Mouse (Mus musculus) embryonic facial prominence, embryonic 11.5 days (tissue): ENCODE data around the gene Atl2. TPM values are rescaled to one million over a fixed set of nuclear protein-coding genes. Genes with fewer than 3 reads are reported as not detected.

Source experiments
- ATAC-seq: fragments of 200-750 bp; cut with Nextera tagmentation; replicated peaks from 2 replicates; pipeline ENCODE4 v1.8.0; 2017; ENCODE audit warnings: low read depth; ENCODE audit not compliant: insufficient number of reproducible peaks, low FRiP score, low TSS enrichment
- DNase-seq: peaks from one replicate; pipeline ENCODE4 v3.0.0-alpha.2; 2015; ENCODE audit warnings: low spot score
- H3K27ac ChIP-seq: fragments of 300-500 bp; sonication (generic); replicated peaks from 2 replicates; pipeline ENCODE4 v1.5.1; 2014; ENCODE audit warnings: mild to moderate bottlenecking, low read depth, low read length, control low read depth
- H3K27me3 ChIP-seq: fragments of 300-500 bp; sonication (generic); 2 replicates; pipeline ENCODE4 v1.6.1; 2014; ENCODE audit warnings: mild to moderate bottlenecking, low read length, moderate library complexity, mixed read lengths; ENCODE audit not compliant: control insufficient read depth, insufficient read depth
- H3K36me3 ChIP-seq: fragments of 300-500 bp; sonication (generic); replicated peaks from 2 replicates; pipeline ENCODE4 v1.6.1; 2014; ENCODE audit warnings: low read depth, mild to moderate bottlenecking, low read length, moderate library complexity, mixed read lengths; ENCODE audit not compliant: control insufficient read depth, insufficient read depth
- H3K4me1 ChIP-seq: fragments of 300-500 bp; sonication (generic); 2 replicates; pipeline ENCODE4 v1.6.1; 2014; ENCODE audit warnings: low read length, mixed read lengths; ENCODE audit not compliant: control insufficient read depth, insufficient read depth
- H3K4me2 ChIP-seq: fragments of 300-500 bp; sonication (generic); 2 replicates; pipeline ENCODE4 v1.6.1; 2014; ENCODE audit warnings: low read depth, mild to moderate bottlenecking, control low read depth, low read length, moderate library complexity
- H3K4me3 ChIP-seq: fragments of 300-500 bp; sonication (generic); 2 replicates; pipeline ENCODE4 v1.5.1; 2014; ENCODE audit warnings: low read depth, low read length, control low read depth
- H3K9ac ChIP-seq: fragments of 300-500 bp; sonication (generic); replicated peaks from 2 replicates; pipeline ENCODE4 v1.6.1; 2014; ENCODE audit warnings: mild to moderate bottlenecking, control low read depth, low read length
- H3K9me3 ChIP-seq: fragments of 300-500 bp; sonication (generic); replicated peaks from 2 replicates; pipeline ENCODE4 v1.6.1; 2016; ENCODE audit warnings: mild to moderate bottlenecking, low read length, inconsistent platforms, mixed read lengths; ENCODE audit not compliant: control insufficient read depth
- WGBS: fragments of 180-500 bp; shearing (Covaris S2); extraction: QIAGEN DNeasy Blood & Tissue Kit; methylation state at CpG from one replicate; pipeline ENCODE4 v1.1.7; 2014; 5-methylcytosine and 5-hydroxymethylcytosine counted together
- polyA plus RNA-seq: library from polyadenylated mRNA; unstranded; fragments of >200 nt; fragmentation: Nextera tagmentation; extraction: Ambion mirVana; gene quantifications from 2 replicates; pipeline ENCODE4 v1.2.1, GENCODE M21; 2014

The Atl2 gene
- polyA plus RNA-seq, 1 experiment from 2014 or later = 39.0 TPM

DNA sequence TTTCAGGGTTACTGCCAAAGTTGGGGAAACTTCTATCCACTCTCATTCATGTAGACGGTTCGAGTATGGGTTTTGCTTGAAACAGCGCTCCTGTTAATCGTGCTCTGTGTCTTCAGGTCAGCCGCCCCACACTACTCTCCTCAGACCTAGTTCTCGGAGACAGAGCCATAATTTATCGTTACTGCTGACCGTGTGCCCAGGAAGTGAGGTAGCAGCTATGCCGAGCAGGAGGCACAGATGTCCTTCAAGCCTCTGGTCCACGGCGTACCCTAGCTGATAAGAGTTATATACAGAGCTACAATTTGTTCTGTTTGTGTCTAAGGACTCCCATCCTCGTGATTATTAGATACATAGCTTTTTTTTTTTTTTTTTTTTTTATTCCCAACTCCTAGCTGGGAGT lies 13.6 kb upstream of the Atl2 start:
- no peak overlapping the region for H3K4me2 ChIP-seq
- no peak overlapping the region for H3K9ac ChIP-seq
- no peaks in the 10 kb centered on the region for H3K27me3 ChIP-seq
- H3K4me3 ChIP-seq = no peak overlapping the region
- no peaks in the 10 kb centered on the region for H3K36me3 ChIP-seq
- ATAC-seq = no peak
- DNase-seq = no peak
- H3K9me3 ChIP-seq = no peaks in the 10 kb centered on the region
- H3K4me1 ChIP-seq = no peaks in the 10 kb centered on the region
- no peak overlapping the region for H3K27ac ChIP-seq
- 90% methylated on average over 12 of the region's 12 CpGs for WGBS

GRCm38 (mm10) chr17:79907698-79908097 lies 11.8 kb upstream of the Atl2 start:
- WGBS = 68% methylated on average over 4 of the region's 4 CpGs
- Histone ChIP-seq H3K27me3 (no peaks in the 10 kb centered on the region), H3K36me3 (no peaks in the 10 kb centered on the region), H3K4me3 (no peak overlapping the region), H3K9me3 (no peaks in the 10 kb centered on the region), H3K4me1 (no peaks in the 10 kb centered on the region), H3K9ac (no peak overlapping the region), H3K4me2 (no peak overlapping the region), H3K27ac (no peak overlapping the region)
- ATAC-seq (no peak), DNase-seq (no peak)

DNA sequence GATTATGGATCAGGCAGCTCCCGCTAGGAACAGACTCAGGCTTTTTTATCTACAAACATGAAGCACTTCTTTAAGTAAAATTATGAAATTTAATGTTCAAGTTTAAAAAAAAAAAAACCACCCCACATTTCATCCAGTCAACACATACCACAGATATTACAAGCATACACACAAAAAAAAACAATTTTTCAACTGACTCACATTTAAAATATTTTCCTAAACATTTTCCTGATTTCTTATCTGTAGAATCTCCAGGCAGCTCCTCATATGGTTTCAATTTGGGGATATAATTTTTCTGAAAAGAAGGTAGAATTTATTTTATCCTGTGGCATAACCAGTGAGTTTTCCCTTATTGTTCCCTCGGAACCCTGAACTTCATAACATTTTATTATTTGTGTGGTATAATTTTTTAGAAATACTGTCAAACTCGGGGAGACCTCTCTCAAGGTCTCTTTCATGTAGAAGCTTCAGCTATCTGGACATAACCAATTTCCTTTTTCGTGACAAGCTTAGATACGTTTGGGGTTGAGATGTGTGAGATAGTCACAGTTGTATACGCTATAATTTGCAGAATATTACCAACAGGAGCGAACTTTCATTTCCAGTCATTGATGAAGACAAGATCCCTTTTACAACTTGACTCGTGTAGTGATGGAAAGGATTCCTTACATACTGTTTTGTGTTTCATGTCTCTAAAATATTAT lies 11.0 kb upstream of the Atl2 start:
- no peaks in the 10 kb centered on the region for H3K36me3 ChIP-seq
- H3K4me2 ChIP-seq = no peak overlapping the region
- no peak overlapping the region for H3K9ac ChIP-seq
- H3K4me3 ChIP-seq = no peak overlapping the region
- H3K27me3 ChIP-seq = no peaks in the 10 kb centered on the region
- WGBS = 80% methylated on average over 8 of the region's 8 CpGs
- ATAC-seq (no peak), DNase-seq (no peak)
- H3K27ac ChIP-seq = no peak overlapping the region
- H3K4me1 ChIP-seq = no peaks in the 10 kb centered on the region
- no peaks in the 10 kb centered on the region for H3K9me3 ChIP-seq

GRCm38 (mm10) chr17:79904593-79904992 lies 8.7 kb upstream of the Atl2 start:
- ATAC-seq = no peak
- Histone ChIP-seq H3K27me3 (no peaks in the 10 kb centered on the region), H3K27ac (no peak overlapping the region), H3K4me2 (no peak overlapping the region), H3K4me3 (no peak overlapping the region), H3K36me3 (no peaks in the 10 kb centered on the region), H3K9me3 (no peaks in the 10 kb centered on the region), H3K9ac (no peak overlapping the region), H3K4me1 (no peaks in the 10 kb centered on the region)
- 90% methylated on average over 4 of the region's 4 CpGs for WGBS
- no peak for DNase-seq

DNA sequence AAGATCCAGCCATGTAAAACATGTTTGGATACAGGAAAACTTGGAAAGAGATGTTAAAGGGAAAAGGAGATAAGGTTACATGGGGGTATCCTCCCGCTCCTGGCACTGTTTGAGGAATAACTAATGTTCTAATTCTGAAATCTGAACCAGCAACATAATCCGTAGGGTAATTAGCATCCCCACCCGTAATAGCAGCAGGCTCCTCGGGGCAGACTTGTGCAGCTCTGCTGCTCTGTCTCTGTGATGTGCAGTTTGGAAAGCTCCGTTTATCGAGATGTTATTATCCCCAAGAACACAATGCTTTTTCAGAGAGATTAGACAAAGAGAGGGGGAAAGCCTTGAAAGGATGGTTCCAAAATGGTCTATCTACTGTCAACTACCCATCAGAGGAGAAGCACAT lies 5.3 kb upstream of the Atl2 start:
- WGBS = 31% methylated on average over 6 of the region's 6 CpGs
- DNase-seq = no peak

GRCm38 (mm10) chr17:79898156-79898746 lies 2.3 kb upstream of the Atl2 start:
- Histone ChIP-seq H3K27me3 (no peaks in the 10 kb centered on the region), H3K4me3 (no peak overlapping the region), H3K9ac (no peak overlapping the region), H3K36me3 (no peaks in the 10 kb centered on the region), H3K4me1 (no peaks in the 10 kb centered on the region), H3K9me3 (no peaks in the 10 kb centered on the region), H3K27ac (no peak overlapping the region), H3K4me2 (no peak overlapping the region)
- WGBS = 85% methylated on average over 6 of the region's 6 CpGs
- ATAC-seq (no peak), DNase-seq (no peak)

More for the DNA sequence above, 5.3 kb upstream of the Atl2 start:
- no peaks in the 10 kb centered on the region for H3K36me3 ChIP-seq
- no peak overlapping the region for H3K9ac ChIP-seq
- H3K4me1 ChIP-seq = no peaks in the 10 kb centered on the region
- no peak for ATAC-seq
- H3K27ac ChIP-seq = no peak overlapping the region
- H3K9me3 ChIP-seq = no peaks in the 10 kb centered on the region
- no peaks in the 10 kb centered on the region for H3K27me3 ChIP-seq
- H3K4me2 ChIP-seq = no peak overlapping the region
- H3K4me3 ChIP-seq = no peak overlapping the region

- Histone ChIP-seq H3K27ac (no peak overlapping the region), H3K27me3 (no peaks in the 10 kb centered on the region), H3K36me3 (no peaks in the 10 kb centered on the region), H3K9ac (no peak overlapping the region), H3K4me1 (no peaks in the 10 kb centered on the region), H3K4me3 (no peak overlapping the region), H3K9me3 (no peaks in the 10 kb centered on the region), H3K4me2 (no peak overlapping the region)
- ATAC-seq = no peak
- 72% methylated on average over 3 of the region's 3 CpGs for WGBS
- no peak for DNase-seq
Observed at GRCm38 (mm10) chr17:79897666-79898065, 1.7 kb upstream of the Atl2 start.

GRCm38 (mm10) chr17:79894971-79895882 lies 696 bp downstream of the Atl2 start:
- Histone ChIP-seq H3K27me3 (no peaks in the 10 kb centered on the region), H3K4me2 (peak overlapping the region; percentile 83), H3K27ac (peak overlapping the region; percentile 92), H3K4me3 (peak overlapping the region; percentile 95), H3K4me1 (no peaks in the 10 kb centered on the region), H3K36me3 (no peaks in the 10 kb centered on the region), H3K9ac (peak overlapping the region; percentile 92), H3K9me3 (no peaks in the 10 kb centered on the region)
- DNase-seq = peak; percentile 72
- WGBS = under 1% methylated on average over 67 of the region's 100 CpGs
- ATAC-seq = peak; percentile 53
